Mouse (Mus musculus): ENCODE results near the gene Scn8a. TPM values are rescaled to one million over a fixed set of nuclear protein-coding genes. Genes with fewer than 3 reads are reported as not detected.

Gene Scn8a
- polyA plus RNA-seq, 1 experiment from 2014 or later: 23.0 TPM

GRCm38 (mm10) chr15:101060280-101060852 lies 190.7 kb downstream of the Scn8a start:
- WGBS: 51% methylated on average over 11 of the region's 11 CpGs
- H3K4me2 ChIP-seq (ENCODE audit: low read length): no peak overlapping the region
- H3K27ac ChIP-seq (ENCODE audit: low read length): no peak overlapping the region
- H3K4me1 ChIP-seq (replicated peaks; ENCODE audit: control insufficient read depth, insufficient read depth, low read length): no peaks in the 10 kb centered on the region
- H3K9me3 ChIP-seq (ENCODE audit: control insufficient read depth, low read length): no peaks in the 10 kb centered on the region
- no peak for ATAC-seq
- no peak overlapping the region for H3K9ac ChIP-seq (replicated peaks; ENCODE audit: low read depth, low read length)
- H3K36me3 ChIP-seq (ENCODE audit: control insufficient read depth, insufficient read depth): no peaks in the 10 kb centered on the region
- H3K27me3 ChIP-seq (replicated peaks; ENCODE audit: control insufficient read depth, insufficient read depth, low read length): peaks cover 5% of the 10 kb centered on the region
- H3K4me3 ChIP-seq (replicated peaks; ENCODE audit: low read length): no peak overlapping the region

GRCm38 (mm10) chr15:101065069-101065468 lies 195.4 kb downstream of the Scn8a start:
- H3K27ac ChIP-seq (ENCODE audit: low read length): no peak overlapping the region
- H3K9ac ChIP-seq (replicated peaks; ENCODE audit: low read depth, low read length): no peak overlapping the region
- ATAC-seq: no peak
- no peak overlapping the region for H3K4me2 ChIP-seq (ENCODE audit: low read length)
- H3K36me3 ChIP-seq (ENCODE audit: control insufficient read depth, insufficient read depth): no peaks in the 10 kb centered on the region
- H3K4me3 ChIP-seq (replicated peaks; ENCODE audit: low read length): no peak overlapping the region
- H3K9me3 ChIP-seq (ENCODE audit: control insufficient read depth, low read length): no peaks in the 10 kb centered on the region
- no peaks in the 10 kb centered on the region for H3K27me3 ChIP-seq (replicated peaks; ENCODE audit: control insufficient read depth, insufficient read depth, low read length)
- 37% methylated on average over 6 of the region's 6 CpGs for WGBS
- 0 out of 2 replicates have a peak, but pooled peaks cover 2% of the 10 kb centered on the region for H3K4me1 ChIP-seq (replicated peaks; ENCODE audit: control insufficient read depth, insufficient read depth, low read length)

- WGBS: 20% methylated on average over 6 of the region's 6 CpGs
- Histone ChIP-seq H3K4me2 (ENCODE audit: low read length) (no peak overlapping the region), H3K4me1 (replicated peaks; ENCODE audit: control insufficient read depth, insufficient read depth, low read length) (0 out of 2 replicates have a peak, but pooled peaks cover 2% of the 10 kb centered on the region), H3K9ac (replicated peaks; ENCODE audit: low read depth, low read length) (no peak overlapping the region), H3K27ac (ENCODE audit: low read length) (no peak overlapping the region), H3K27me3 (replicated peaks; ENCODE audit: control insufficient read depth, insufficient read depth, low read length) (no peaks in the 10 kb centered on the region), H3K4me3 (replicated peaks; ENCODE audit: low read length) (no peak overlapping the region), H3K9me3 (ENCODE audit: control insufficient read depth, low read length) (no peaks in the 10 kb centered on the region), H3K36me3 (ENCODE audit: control insufficient read depth, insufficient read depth) (no peaks in the 10 kb centered on the region)
- no peak for ATAC-seq
Observed at GRCm38 (mm10) chr15:101066364-101066847, 196.7 kb downstream of the Scn8a start.

- H3K27me3 ChIP-seq (replicated peaks; ENCODE audit: control insufficient read depth, insufficient read depth, low read length): no peaks in the 10 kb centered on the region
- no peaks in the 10 kb centered on the region for H3K36me3 ChIP-seq (ENCODE audit: control insufficient read depth, insufficient read depth)
- 20% methylated on average over 7 of the region's 9 CpGs for WGBS
- H3K9me3 ChIP-seq (ENCODE audit: control insufficient read depth, low read length): no peaks in the 10 kb centered on the region
- H3K27ac ChIP-seq (ENCODE audit: low read length): no peak overlapping the region
- H3K9ac ChIP-seq (replicated peaks; ENCODE audit: low read depth, low read length): no peak overlapping the region
- 0 out of 2 replicates have a peak, but pooled peaks cover 2% of the 10 kb centered on the region for H3K4me1 ChIP-seq (replicated peaks; ENCODE audit: control insufficient read depth, insufficient read depth, low read length)
- no peak overlapping the region for H3K4me3 ChIP-seq (replicated peaks; ENCODE audit: low read length)
- no peak overlapping the region for H3K4me2 ChIP-seq (ENCODE audit: low read length)
- ATAC-seq: no peak
Observed at GRCm38 (mm10) chr15:101066920-101067696, 197.4 kb downstream of the Scn8a start.

GRCm38 (mm10) chr15:101068029-101068428 lies 198.4 kb downstream of the Scn8a start:
- WGBS: 58% methylated on average over 3 of the region's 3 CpGs
- H3K9me3 ChIP-seq (ENCODE audit: control insufficient read depth, low read length): no peaks in the 10 kb centered on the region
- H3K27ac ChIP-seq (ENCODE audit: low read length): no peak overlapping the region
- H3K4me1 ChIP-seq (replicated peaks; ENCODE audit: control insufficient read depth, insufficient read depth, low read length): 0 out of 2 replicates have a peak, but pooled peaks cover 2% of the 10 kb centered on the region
- no peak overlapping the region for H3K4me3 ChIP-seq (replicated peaks; ENCODE audit: low read length)
- no peaks in the 10 kb centered on the region for H3K27me3 ChIP-seq (replicated peaks; ENCODE audit: control insufficient read depth, insufficient read depth, low read length)
- no peak for ATAC-seq
- no peak overlapping the region for H3K4me2 ChIP-seq (ENCODE audit: low read length)
- no peak overlapping the region for H3K9ac ChIP-seq (replicated peaks; ENCODE audit: low read depth, low read length)
- H3K36me3 ChIP-seq (ENCODE audit: control insufficient read depth, insufficient read depth): no peaks in the 10 kb centered on the region

GRCm38 (mm10) chr15:101068671-101069070 lies 199.0 kb downstream of the Scn8a start:
- no peak overlapping the region for H3K4me3 ChIP-seq (replicated peaks; ENCODE audit: low read length)
- 52% methylated on average over 4 of the region's 4 CpGs for WGBS
- ATAC-seq: no peak
- H3K36me3 ChIP-seq (ENCODE audit: control insufficient read depth, insufficient read depth): no peaks in the 10 kb centered on the region
- no peak overlapping the region for H3K4me2 ChIP-seq (ENCODE audit: low read length)
- H3K27me3 ChIP-seq (replicated peaks; ENCODE audit: control insufficient read depth, insufficient read depth, low read length): no peaks in the 10 kb centered on the region
- H3K9me3 ChIP-seq (ENCODE audit: control insufficient read depth, low read length): no peaks in the 10 kb centered on the region
- H3K9ac ChIP-seq (replicated peaks; ENCODE audit: low read depth, low read length): no peak overlapping the region
- H3K4me1 ChIP-seq (replicated peaks; ENCODE audit: control insufficient read depth, insufficient read depth, low read length): 0 out of 2 replicates have a peak, but pooled peaks cover 2% of the 10 kb centered on the region
- H3K27ac ChIP-seq (ENCODE audit: low read length): no peak overlapping the region

GRCm38 (mm10) chr15:101069641-101070190 lies 200.1 kb downstream of the Scn8a start:
- H3K36me3 ChIP-seq (ENCODE audit: control insufficient read depth, insufficient read depth): no peaks in the 10 kb centered on the region
- H3K27ac ChIP-seq (ENCODE audit: low read length): no peak overlapping the region
- 0 out of 2 replicates have a peak, but pooled peaks cover 2% of the 10 kb centered on the region for H3K4me1 ChIP-seq (replicated peaks; ENCODE audit: control insufficient read depth, insufficient read depth, low read length)
- H3K9me3 ChIP-seq (ENCODE audit: control insufficient read depth, low read length): no peaks in the 10 kb centered on the region
- H3K4me3 ChIP-seq (replicated peaks; ENCODE audit: low read length): no peak overlapping the region
- WGBS: 53% methylated on average over 9 of the region's 9 CpGs
- no peak overlapping the region for H3K4me2 ChIP-seq (ENCODE audit: low read length)
- H3K27me3 ChIP-seq (replicated peaks; ENCODE audit: control insufficient read depth, insufficient read depth, low read length): no peaks in the 10 kb centered on the region
- ATAC-seq: no peak
- no peak overlapping the region for H3K9ac ChIP-seq (replicated peaks; ENCODE audit: low read depth, low read length)

GRCm38 (mm10) chr15:101070762-101071161 lies 201.1 kb downstream of the Scn8a start:
- Histone ChIP-seq H3K27me3 (replicated peaks; ENCODE audit: control insufficient read depth, insufficient read depth, low read length) (peaks cover under 1% of the 10 kb centered on the region; the same call in 1 of the 2 replicates), H3K27ac (ENCODE audit: low read length) (no peak overlapping the region), H3K4me2 (ENCODE audit: low read length) (no peak overlapping the region), H3K4me1 (replicated peaks; ENCODE audit: control insufficient read depth, insufficient read depth, low read length) (0 out of 2 replicates have a peak, but pooled peaks cover 2% of the 10 kb centered on the region), H3K36me3 (ENCODE audit: control insufficient read depth, insufficient read depth) (no peaks in the 10 kb centered on the region), H3K4me3 (replicated peaks; ENCODE audit: low read length) (no peak overlapping the region), H3K9ac (replicated peaks; ENCODE audit: low read depth, low read length) (no peak overlapping the region), H3K9me3 (ENCODE audit: control insufficient read depth, low read length) (no peaks in the 10 kb centered on the region)
- no peak for ATAC-seq
- WGBS: 41% methylated on average over 5 of the region's 5 CpGs

- Histone ChIP-seq H3K36me3 (ENCODE audit: control insufficient read depth, insufficient read depth) (no peaks in the 10 kb centered on the region), H3K27me3 (replicated peaks; ENCODE audit: control insufficient read depth, insufficient read depth, low read length) (peaks cover 14% of the 10 kb centered on the region), H3K4me1 (replicated peaks; ENCODE audit: control insufficient read depth, insufficient read depth, low read length) (peaks cover 18% of the 10 kb centered on the region), H3K4me2 (ENCODE audit: low read length) (no peak overlapping the region), H3K9ac (replicated peaks; ENCODE audit: low read depth, low read length) (no peak overlapping the region), H3K9me3 (ENCODE audit: control insufficient read depth, low read length) (no peaks in the 10 kb centered on the region), H3K27ac (ENCODE audit: low read length) (no peak overlapping the region), H3K4me3 (replicated peaks; ENCODE audit: low read length) (no peak overlapping the region)
- WGBS: 61% methylated on average over 2 of the region's 2 CpGs
- ATAC-seq: no peak
Observed at GRCm38 (mm10) chr15:101072736-101073135, 203.1 kb downstream of the Scn8a start.
